Mouse (Mus musculus) lung, postnatal 0 days (tissue): ENCODE measurements at regions not wholly inside any gene's neighbourhood (a gene's known extent, or its start where the extent isn't known, plus 50 kb on each side); places are given as distances from the start of the nearest gene placed in this dataset.

ENCODE experiments used
- CTCF ChIP-seq: IDR thresholded peaks from 2 replicates; pipeline ENCODE4 v1.5.1; 2016; ENCODE audit warnings: antibody characterized with exemption, mild to moderate bottlenecking
- EP300 ChIP-seq: IDR thresholded peaks from 2 replicates; pipeline ENCODE4 v1.6.1; 2016; ENCODE audit warnings: antibody characterized with exemption, mild to moderate bottlenecking, control low read depth

GRCm38 (mm10) chr2:167833290-167833953 lies 98.4 kb upstream of the Ptpn1 start:
- TF ChIP-seq CTCF (peak; percentile 49), EP300 (peak; percentile 98)
